Mouse (Mus musculus): ENCODE measurements around the gene Il3ra. TPM values are rescaled to one million over a fixed set of nuclear protein-coding genes. Genes with fewer than 3 reads are reported as not detected.

The Il3ra gene
- total and polyA plus RNA-seq, 2 experiments from 2014 or later: 2.3 to 11.0 TPM

- no peak overlapping the region for H3K27ac ChIP-seq
- ATAC-seq: no peak
- H3K9me3 ChIP-seq (ENCODE audit: low read length): 0 out of 2 replicates have a peak, but pooled peaks cover 3% of the 10 kb centered on the region
- no peak overlapping the region for H3K9ac ChIP-seq (replicated peaks; ENCODE audit: low read length)
- no peaks in the 10 kb centered on the region for H3K4me1 ChIP-seq (ENCODE audit: insufficient read depth, low read length)
- no peaks in the 10 kb centered on the region for H3K27me3 ChIP-seq (ENCODE audit: insufficient read depth, low read length)
- TF ChIP-seq CTCF (IDR thresholded peaks at IDR 0.05; ENCODE audit: low read depth): no peak
- WGBS: 94% methylated on average over 8 of the region's 8 CpGs
- H3K36me3 ChIP-seq (ENCODE audit: insufficient read depth, low read length): no peaks in the 10 kb centered on the region
- no peak for DNase-seq (ENCODE audit: low spot score)
- no peak overlapping the region for H3K4me3 ChIP-seq (ENCODE audit: low read length)
- H3K4me2 ChIP-seq (ENCODE audit: low read depth, low read length): no peak overlapping the region
These were observed 9.2 kb downstream of the Il3ra start for GRCm38 (mm10) chr14:14355360-14355646.

- no peaks in the 10 kb centered on the region for H3K36me3 ChIP-seq (ENCODE audit: insufficient read depth, low read length)
- H3K4me1 ChIP-seq (ENCODE audit: insufficient read depth, low read length): no peaks in the 10 kb centered on the region
- no peak overlapping the region for H3K9ac ChIP-seq (replicated peaks; ENCODE audit: low read length)
- no peak overlapping the region for H3K27ac ChIP-seq
- H3K4me2 ChIP-seq (ENCODE audit: low read depth, low read length): no peak overlapping the region
- no peaks in the 10 kb centered on the region for H3K27me3 ChIP-seq (ENCODE audit: insufficient read depth, low read length)
- H3K9me3 ChIP-seq (ENCODE audit: low read length): 0 out of 2 replicates have a peak, but pooled peaks cover 2% of the 10 kb centered on the region
- WGBS: 90% methylated on average over 1 of the region's 1 CpGs
- DNase-seq (ENCODE audit: low spot score) (peak; percentile 6), ATAC-seq (no peak)
- H3K4me3 ChIP-seq (ENCODE audit: low read length): no peak overlapping the region
- no peak for TF ChIP-seq CTCF (IDR thresholded peaks at IDR 0.05; ENCODE audit: low read depth)
These were observed 49.5 kb downstream of the Il3ra start for GRCm38 (mm10) chr14:14395535-14395934.

- H3K4me1 ChIP-seq (ENCODE audit: insufficient read depth, low read length): no peaks in the 10 kb centered on the region
- no peak for ATAC-seq
- WGBS: 91% methylated on average over 2 of the region's 2 CpGs
These were observed 54.9 kb downstream of the Il3ra start, which contains the start of gene Olfr721-ps1 for GRCm38 (mm10) chr14:14400998-14401397. Olfr721-ps1 (plus strand) TSS chr14:14401298.

More at GRCm38 (mm10) chr14:14400998-14401397, 54.9 kb downstream of the Il3ra start, which contains the start of gene Olfr721-ps1:
- 0 out of 2 replicates have a peak, but pooled peaks cover 2% of the 10 kb centered on the region for H3K9me3 ChIP-seq (ENCODE audit: low read length)
- H3K9ac ChIP-seq (replicated peaks; ENCODE audit: low read length): no peak within 1 kb of the TSS
- DNase-seq (ENCODE audit: low spot score): no peak
- no peak within 1 kb of the TSS for H3K27ac ChIP-seq
- H3K27me3 ChIP-seq (ENCODE audit: insufficient read depth, low read length): no peaks in the 10 kb centered on the region
- no peak within 1 kb of the TSS for H3K4me3 ChIP-seq (ENCODE audit: low read length)
- H3K36me3 ChIP-seq (ENCODE audit: insufficient read depth, low read length): no peaks in the 10 kb centered on the region
- TF ChIP-seq CTCF (IDR thresholded peaks at IDR 0.05; ENCODE audit: low read depth): no peak
- H3K4me2 ChIP-seq (ENCODE audit: low read depth, low read length): no peak within 1 kb of the TSS

Other genes with a start within 250 kb of the Il3ra start
- 101 and 105 TPM in 2 replicates for gene Psmd6, start 225.3 kb upstream of the Il3ra start, total RNA-seq (2014; rRNA removed)
- 233 and 235 TPM in 2 replicates for gene Psmd6, start 225.3 kb upstream of the Il3ra start, polyA plus RNA-seq (2015; fragmentation: Nextera tagmentation; extraction: Ambion mirVana)
- not detected in 2 replicates for gene Olfr720, start 159.4 kb upstream of the Il3ra start, total RNA-seq (2014; rRNA removed)
- not detected in 2 replicates for gene Olfr720, start 159.4 kb upstream of the Il3ra start, polyA plus RNA-seq (2015; fragmentation: Nextera tagmentation; extraction: Ambion mirVana)
- not detected in 2 replicates for gene Olfr31, start 23.4 kb upstream of the Il3ra start, total RNA-seq (2014; rRNA removed)
- gene Olfr31, start 23.4 kb upstream of the Il3ra start, polyA plus RNA-seq (2015; fragmentation: Nextera tagmentation; extraction: Ambion mirVana): 0.05 and 0.30 TPM in 2 replicates
- not detected in 2 replicates for gene Olfr721-ps1, start 55.0 kb downstream of the Il3ra start, total RNA-seq (2014; rRNA removed)
- gene Olfr721-ps1, start 55.0 kb downstream of the Il3ra start, polyA plus RNA-seq (2015; fragmentation: Nextera tagmentation; extraction: Ambion mirVana): not detected in 2 replicates

Data from hindbrain, postnatal 0 days (tissue).